Mouse (Mus musculus): Measurements from ENCODE around the gene Kctd14.

The Kctd14 gene

GRCm38 (mm10) chr7:97438986-97439385, 12.1 kb upstream of the Kctd14 start:
- DNase-seq (ENCODE audit: low read depth, low spot score) = no peak

GRCm38 (mm10) chr7:97446171-97446925, 4.8 kb upstream of the Kctd14 start:
- DNase-seq (ENCODE audit: low read depth, low spot score) = peak; percentile 98

- peak; percentile 78 for DNase-seq (ENCODE audit: low read depth, low spot score)
Measured at GRCm38 (mm10) chr7:97447050-97447531, 4.0 kb upstream of the Kctd14 start.

- no peak for DNase-seq (ENCODE audit: low read depth, low spot score)
Measured at GRCm38 (mm10) chr7:97452196-97452595, 1.1 kb downstream of the Kctd14 start.

- no peak for DNase-seq (ENCODE audit: low read depth, low spot score)
Measured at GRCm38 (mm10) chr7:97453141-97453921, 2.2 kb downstream of the Kctd14 start.

- no peak for DNase-seq (ENCODE audit: low read depth, low spot score)
Measured at GRCm38 (mm10) chr7:97454795-97455194, 3.7 kb downstream of the Kctd14 start.

- no peak for DNase-seq (ENCODE audit: low read depth, low spot score)
Measured at GRCm38 (mm10) chr7:97455577-97455976, 4.5 kb downstream of the Kctd14 start.

GRCm38 (mm10) chr7:97473001-97473400, 21.9 kb downstream of the Kctd14 start:
- DNase-seq (ENCODE audit: low read depth, low spot score) = peak; percentile 74

GRCm38 (mm10) chr7:97479349-97479748, 28.2 kb downstream of the Kctd14 start:
- no peak for DNase-seq (ENCODE audit: low read depth, low spot score)

- DNase-seq (ENCODE audit: low read depth, low spot score) = no peak
Measured at GRCm38 (mm10) chr7:97480290-97480689, 29.2 kb downstream of the Kctd14 start.

- DNase-seq (ENCODE audit: low read depth, low spot score) = peak; percentile 100
Measured at GRCm38 (mm10) chr7:97480821-97481339, 29.8 kb downstream of the Kctd14 start, which contains the start of gene Ints4. TSS of gene Ints4 (plus strand) at chr7:97480956.

- peak; percentile 37 for DNase-seq (ENCODE audit: low read depth, low spot score)
Measured at GRCm38 (mm10) chr7:97483378-97483777, 32.3 kb downstream of the Kctd14 start.

- no peak for DNase-seq (ENCODE audit: low read depth, low spot score)
Measured at GRCm38 (mm10) chr7:97491157-97491556, 40.0 kb downstream of the Kctd14 start.

- peak; percentile 47 for DNase-seq (ENCODE audit: low read depth, low spot score)
Measured at GRCm38 (mm10) chr7:97492420-97492819, 41.3 kb downstream of the Kctd14 start.

GRCm38 (mm10) chr7:97495052-97495451, 43.9 kb downstream of the Kctd14 start:
- no peak for DNase-seq (ENCODE audit: low read depth, low spot score)

GRCm38 (mm10) chr7:97500555-97501209, 49.6 kb downstream of the Kctd14 start:
- DNase-seq (ENCODE audit: low read depth, low spot score) = peak; percentile 94
